Mouse (Mus musculus): ENCODE data around the gene Pknox2.

Pknox2 gene

GRCm38 (mm10) chr9:37021586-37022230 lies 125.5 kb downstream of the Pknox2 start:
- TF ChIP-seq GATA4 (IDR thresholded peaks at IDR 0.05; ENCODE audit: insufficient replicate concordance, low read length) = peak; percentile 73; the same call in 1 of the 2 replicates

DNA sequence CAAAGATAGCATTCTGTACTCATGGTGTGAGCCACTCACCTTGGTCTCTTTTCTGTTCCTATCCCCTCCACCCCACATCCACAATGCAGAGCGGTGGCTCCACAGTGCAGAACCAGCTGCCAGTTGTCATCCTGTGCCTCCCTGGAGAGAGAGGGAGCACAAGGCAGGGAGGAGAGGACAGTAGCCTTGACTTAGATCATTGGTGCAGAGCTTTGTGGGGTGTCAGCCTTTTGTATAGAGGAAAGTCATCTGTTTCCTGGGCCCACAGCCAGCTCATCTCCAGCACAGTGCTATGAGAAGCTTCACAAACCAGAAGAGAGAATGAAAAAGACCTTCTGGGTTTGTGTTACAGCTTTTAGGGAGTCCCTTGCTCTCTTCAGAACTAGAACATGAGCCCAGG lies 129.1 kb downstream of the Pknox2 start:
- TF ChIP-seq GATA4 (IDR thresholded peaks at IDR 0.05; ENCODE audit: insufficient replicate concordance, low read length) = no peak

DNA sequence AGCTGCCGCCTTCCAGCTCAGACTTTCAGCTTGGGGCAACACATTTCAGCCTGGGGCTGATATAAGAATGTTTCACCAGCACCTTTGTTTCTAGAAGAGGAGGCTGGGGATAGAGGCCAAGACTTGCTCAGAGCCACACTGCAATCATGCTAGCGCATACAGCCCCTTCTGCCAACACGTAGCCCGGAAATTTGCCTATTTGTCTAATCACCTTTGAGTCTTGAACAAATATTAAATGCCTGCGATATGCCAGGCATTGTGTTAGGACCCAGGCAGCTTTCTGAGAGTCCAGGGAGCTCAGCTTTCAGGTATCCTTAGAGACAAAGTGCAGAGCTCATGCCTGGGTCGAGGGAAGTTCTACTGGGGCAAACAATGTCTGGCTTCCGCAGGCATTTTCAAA lies 130.0 kb downstream of the Pknox2 start:
- no peak for TF ChIP-seq GATA4 (IDR thresholded peaks at IDR 0.05; ENCODE audit: insufficient replicate concordance, low read length)

- TF ChIP-seq GATA4 (IDR thresholded peaks at IDR 0.05; ENCODE audit: insufficient replicate concordance, low read length) = no peak
Measured at GRCm38 (mm10) chr9:37016165-37016564, 131.0 kb downstream of the Pknox2 start.

- peak; percentile 56; the same call in 1 of the 2 replicates for TF ChIP-seq GATA4 (IDR thresholded peaks at IDR 0.05; ENCODE audit: insufficient replicate concordance, low read length)
Measured at GRCm38 (mm10) chr9:37013565-37013964, 133.6 kb downstream of the Pknox2 start.

DNA sequence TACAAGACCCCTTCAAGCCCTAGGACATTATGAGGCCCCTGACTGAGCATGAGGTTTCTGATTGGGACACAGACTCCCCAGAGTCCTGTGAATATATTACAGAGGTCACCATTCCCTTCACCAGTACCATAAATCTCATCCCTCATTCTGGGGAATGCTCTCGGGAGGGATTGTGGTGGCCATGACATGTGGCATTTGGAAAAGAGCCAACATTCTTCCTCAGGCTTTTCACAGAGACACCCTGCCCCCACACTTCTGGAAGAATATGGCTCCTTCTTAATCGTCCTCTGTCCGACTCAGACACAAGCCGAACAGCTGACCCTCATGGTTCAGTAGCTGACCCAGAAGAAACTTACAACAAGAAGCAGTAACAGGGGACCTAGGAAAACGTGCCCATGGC lies 139.1 kb downstream of the Pknox2 start:
- no peak for TF ChIP-seq GATA4 (IDR thresholded peaks at IDR 0.05; ENCODE audit: insufficient replicate concordance, low read length)

- no peak for TF ChIP-seq GATA4 (IDR thresholded peaks at IDR 0.05; ENCODE audit: insufficient replicate concordance, low read length)
Measured at GRCm38 (mm10) chr9:37004676-37005075, 142.5 kb downstream of the Pknox2 start.

- TF ChIP-seq GATA4 (IDR thresholded peaks at IDR 0.05; ENCODE audit: insufficient replicate concordance, low read length) = no peak
Measured at GRCm38 (mm10) chr9:37001935-37002535, 145.2 kb downstream of the Pknox2 start.

DNA sequence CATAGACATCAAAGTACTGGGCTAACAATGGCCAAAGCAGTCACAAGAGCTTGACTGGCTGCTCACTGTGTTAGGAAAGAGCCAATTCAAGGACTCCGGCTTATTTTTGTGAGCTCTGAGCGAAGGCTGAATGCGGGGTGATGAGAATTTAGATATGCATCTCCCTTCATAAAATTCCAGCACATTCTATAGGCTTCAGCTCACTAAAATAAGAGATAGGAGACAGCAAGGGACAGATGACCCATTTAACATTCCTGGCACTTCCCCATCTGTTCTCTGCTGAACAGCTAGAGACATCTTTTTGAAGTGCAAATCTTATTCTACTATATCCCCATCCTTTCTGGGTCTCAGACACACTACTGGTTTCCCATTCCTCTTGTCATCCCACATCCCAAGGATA lies 147.8 kb downstream of the Pknox2 start:
- no peak for TF ChIP-seq GATA4 (IDR thresholded peaks at IDR 0.05; ENCODE audit: insufficient replicate concordance, low read length)

DNA sequence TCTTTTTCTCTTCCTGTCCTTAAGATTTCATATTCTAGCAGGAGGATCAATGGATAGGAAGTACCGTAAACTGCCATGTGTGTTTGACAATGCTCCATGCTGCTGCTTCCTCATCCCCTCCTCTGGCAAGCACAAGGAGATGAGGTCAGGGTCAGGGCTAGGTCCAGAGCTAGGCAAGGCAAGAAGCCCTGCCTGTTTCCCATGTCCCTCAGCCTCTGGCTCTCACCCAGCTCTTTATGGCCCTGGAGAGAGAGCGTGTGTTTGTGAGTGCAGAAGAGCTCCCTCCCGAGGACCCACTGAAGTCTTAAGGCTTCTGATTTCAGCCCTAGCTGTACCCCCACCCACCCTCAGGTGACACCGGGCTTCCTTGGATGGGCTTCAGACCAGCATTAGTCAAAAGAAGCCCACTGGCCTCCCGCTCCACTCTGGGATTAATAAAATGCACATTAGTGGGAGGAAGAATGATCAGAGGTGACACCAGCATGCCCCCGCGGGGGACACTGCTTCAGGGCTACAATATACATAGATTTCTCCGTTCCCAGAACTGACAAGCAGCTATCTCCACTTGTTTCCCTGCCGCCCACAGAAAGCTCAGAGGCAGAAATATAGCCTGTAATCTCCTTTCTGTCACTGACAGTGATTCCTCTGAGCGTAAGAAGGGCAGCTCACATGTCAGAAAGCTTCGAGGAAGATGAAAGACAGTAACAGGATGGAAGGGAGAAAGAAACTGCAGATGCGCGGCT lies 156.4 kb downstream of the Pknox2 start:
- TF ChIP-seq GATA4 (IDR thresholded peaks at IDR 0.05; ENCODE audit: insufficient replicate concordance, low read length) = no peak

- no peak for TF ChIP-seq GATA4 (IDR thresholded peaks at IDR 0.05; ENCODE audit: insufficient replicate concordance, low read length)
Measured at GRCm38 (mm10) chr9:36989991-36990390, 157.2 kb downstream of the Pknox2 start.

- no peak for TF ChIP-seq GATA4 (IDR thresholded peaks at IDR 0.05; ENCODE audit: insufficient replicate concordance, low read length)
Measured at GRCm38 (mm10) chr9:36985233-36985632, 162.0 kb downstream of the Pknox2 start.

- TF ChIP-seq GATA4 (IDR thresholded peaks at IDR 0.05; ENCODE audit: insufficient replicate concordance, low read length) = no peak
Measured at GRCm38 (mm10) chr9:36976596-36977362, 170.4 kb downstream of the Pknox2 start.

DNA sequence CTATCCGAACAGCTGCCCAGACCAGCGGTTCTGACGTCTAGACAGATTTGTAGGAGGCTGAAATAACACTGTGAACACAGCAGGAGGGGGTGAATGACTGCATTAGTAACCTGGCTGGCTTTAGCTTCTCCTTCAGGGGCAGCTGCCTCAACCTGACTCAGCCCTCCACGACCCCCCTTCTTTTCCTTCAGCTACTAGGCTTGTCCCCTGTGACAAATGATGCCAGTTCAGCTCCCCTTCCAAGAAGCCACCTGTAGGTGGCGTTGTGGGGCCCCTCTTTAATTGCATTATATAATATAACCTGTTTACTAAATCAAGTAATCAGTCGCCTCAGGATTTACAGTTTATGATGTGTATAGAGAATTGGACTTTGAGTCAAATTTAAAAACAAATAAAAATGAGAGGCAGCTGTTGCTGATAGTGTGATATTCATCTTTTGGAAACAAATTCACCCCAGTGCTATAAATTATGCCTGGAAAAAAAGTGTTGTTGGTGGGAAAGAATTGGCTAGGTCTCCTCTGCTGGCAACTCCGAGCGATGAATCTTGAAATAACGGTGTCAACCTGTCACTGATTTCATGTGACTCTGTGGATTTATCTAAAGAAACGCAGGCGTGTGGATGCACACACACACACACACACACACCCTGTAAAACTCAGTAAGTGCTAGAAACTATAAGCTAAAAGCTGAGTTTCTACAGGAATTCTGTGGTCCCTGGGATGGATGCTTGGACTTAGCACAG lies 173.6 kb downstream of the Pknox2 start:
- TF ChIP-seq GATA4 (IDR thresholded peaks at IDR 0.05; ENCODE audit: insufficient replicate concordance, low read length) = no peak

DNA sequence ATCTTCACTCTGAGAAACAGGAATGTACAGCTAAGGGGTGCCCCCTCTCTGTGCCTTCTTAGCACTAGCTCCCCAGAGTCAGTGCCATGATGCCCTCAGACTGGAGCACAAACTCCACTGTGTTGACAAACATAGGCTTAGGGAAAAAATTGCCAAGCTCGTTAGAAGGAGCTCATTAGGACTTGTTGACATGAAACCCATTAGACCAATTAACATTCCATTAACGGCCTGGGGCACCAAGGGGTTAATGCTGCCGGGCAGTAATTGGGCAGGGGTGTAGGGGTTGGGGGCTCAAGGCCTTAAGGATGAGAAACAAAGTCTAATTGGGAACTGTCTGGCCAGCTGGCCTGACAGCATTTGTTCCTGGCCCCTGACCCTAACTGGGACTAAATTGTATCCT lies 175.1 kb downstream of the Pknox2 start:
- no peak for TF ChIP-seq GATA4 (IDR thresholded peaks at IDR 0.05; ENCODE audit: insufficient replicate concordance, low read length)
